Mouse (Mus musculus) G1E (cell line): ENCODE data around the gene Dcdc2b.

Source experiments
- CTCF ChIP-seq: IDR thresholded peaks from 2 replicates; pipeline ENCODE4 v1.5.1; 2012; ENCODE audit warnings: low read depth, low read length, inconsistent platforms, mixed read lengths
- GATA1 ChIP-seq: IDR thresholded peaks from 2 replicates; pipeline ENCODE4 v1.6.1; 2012; ENCODE audit warnings: borderline replicate concordance, low read length, inconsistent platforms, mixed read lengths

DNA sequence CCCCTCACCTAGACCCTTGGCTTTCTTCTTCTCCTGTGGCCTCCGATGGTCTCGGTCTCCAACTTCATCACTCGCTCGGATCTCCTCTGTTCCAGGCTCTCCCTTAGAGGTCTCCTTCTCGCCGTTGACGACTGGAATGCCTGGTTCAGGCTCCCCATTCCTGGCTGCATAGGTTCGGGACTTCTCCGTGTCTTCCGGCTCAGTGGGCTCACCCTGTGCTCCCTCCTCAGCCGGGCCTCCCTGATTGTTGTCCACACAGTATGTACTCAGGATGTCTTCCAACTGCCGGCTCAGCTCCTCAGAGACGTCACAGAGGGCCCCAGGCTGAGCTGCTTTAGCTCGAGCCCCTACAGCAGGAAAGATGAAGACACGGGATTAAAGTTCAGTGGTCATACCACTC, 25.2 kb upstream of the Dcdc2b start:
- TF ChIP-seq CTCF, result no peak
- no peak for TF ChIP-seq GATA1
